Mouse (Mus musculus) pancreas, adult 10 weeks (tissue): ENCODE measurements around the gene Dpf2. TPM values are rescaled to one million over a fixed set of nuclear protein-coding genes. Genes with fewer than 3 reads are reported as not detected.

Experiments used
- polyA plus RNA-seq: library from polyadenylated mRNA; stranded (reverse); fragments of 350-450 nt; fragmentation: Illumina TruSeq; extraction: RNeasy Lipid Tissue Mini Kit (QIAGEN cat#74804); gene quantifications from one replicate; pipeline ENCODE4 v1.2.3, GENCODE M21; 2015; ENCODE audit warnings: low read depth, low replicate concordance; ENCODE audit not compliant: insufficient read depth

The Dpf2 gene
- 16.6 TPM for polyA plus RNA-seq

DNA sequence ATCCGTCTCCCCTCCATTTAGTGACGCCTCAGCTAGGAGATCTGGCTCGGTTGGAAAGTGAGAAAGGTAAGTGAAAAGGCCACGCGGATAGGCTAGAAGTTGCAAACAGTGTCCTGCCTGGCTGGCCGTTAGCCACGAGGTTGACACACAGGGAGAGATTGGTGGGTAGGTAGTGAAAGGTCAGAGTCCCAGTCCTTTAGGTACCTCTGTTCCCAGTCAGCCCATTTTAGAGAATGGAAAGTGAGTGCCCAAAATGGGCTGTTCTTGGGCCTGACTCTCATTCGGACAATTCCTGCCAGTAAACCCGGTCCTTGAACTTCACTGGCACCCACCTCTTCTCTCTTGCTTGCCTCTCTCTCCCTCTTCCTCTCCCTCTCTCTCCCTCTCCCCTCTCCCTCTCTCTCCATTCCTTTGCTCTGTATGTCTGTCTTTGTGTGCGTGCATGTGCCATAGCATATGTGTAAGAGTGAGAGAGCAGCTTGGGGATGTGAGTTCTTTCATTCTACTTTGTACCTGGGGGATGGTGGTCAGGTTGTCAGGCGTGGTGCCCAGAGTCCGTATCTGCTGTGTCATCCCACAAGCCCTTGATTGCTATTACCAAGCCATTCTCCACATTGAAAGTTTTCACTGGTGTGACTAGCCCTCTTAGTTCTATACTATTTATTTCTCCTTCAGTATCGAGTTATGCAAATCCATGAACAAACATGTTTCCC is at the start of gene Dpf2:
Gene Dpf2, minus strand, starts transcription at position 4 of the 713 bp plus-strand sequence.

DNA sequence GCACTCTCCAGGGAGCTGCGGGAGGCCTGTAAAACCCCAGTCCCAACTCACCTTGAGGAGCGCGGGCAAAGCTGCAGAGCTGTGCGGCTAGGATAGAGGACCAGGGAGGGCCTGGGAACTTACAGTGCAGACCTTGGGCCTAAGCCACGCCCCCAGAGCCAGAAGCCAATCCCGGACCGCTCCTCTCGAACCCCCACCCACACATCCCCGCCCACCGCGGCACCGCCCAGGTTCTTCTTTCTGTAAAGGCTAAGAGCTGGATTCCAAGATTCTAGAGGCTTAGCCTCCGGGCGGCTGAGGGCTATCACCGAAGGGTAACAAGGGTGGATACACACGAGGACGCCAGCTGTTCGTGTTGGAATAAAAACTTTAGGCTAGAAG is 11.9 kb upstream of the Dpf2 start, which contains the start of gene Cdc42ep2:
Gene Cdc42ep2, minus strand, starts transcription at position 104 of the 381 bp plus-strand sequence.

DNA sequence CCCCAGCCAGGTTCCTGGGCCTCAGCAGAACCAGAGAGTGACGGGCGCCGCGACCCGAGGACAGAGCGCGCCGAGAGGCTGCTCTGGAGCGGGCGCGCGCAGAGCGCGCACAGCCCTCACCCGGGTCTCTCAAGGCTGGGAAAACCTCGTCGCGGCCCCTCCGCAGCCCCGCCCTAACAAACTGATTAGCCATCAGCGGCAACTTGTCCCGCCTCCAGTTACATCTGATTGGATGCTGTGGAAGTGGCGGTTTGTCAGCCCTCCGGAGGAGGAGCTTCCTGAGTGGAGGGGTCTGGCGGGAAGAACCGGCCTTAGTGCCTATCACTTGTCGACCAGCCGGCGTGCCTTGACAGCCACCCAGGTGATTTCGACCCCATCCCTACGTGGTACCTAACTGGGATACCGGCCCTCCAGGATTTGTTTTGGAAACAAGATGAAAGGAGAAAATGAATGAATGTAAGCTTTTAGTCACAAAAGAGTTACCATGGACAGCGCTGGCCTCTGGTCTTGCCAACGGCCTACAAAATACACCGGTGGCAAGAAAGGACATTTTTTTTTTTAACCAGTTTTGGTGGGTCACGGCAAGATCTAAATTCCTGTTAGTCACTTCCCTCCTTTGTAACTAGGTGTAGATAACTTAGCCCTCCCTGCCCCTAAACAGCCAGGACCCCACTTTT is 18.7 kb downstream of the Dpf2 start, which contains the start of gene Tigd3:
Gene Tigd3, minus strand, starts transcription at position 148 of the 677 bp plus-strand sequence.

DNA sequence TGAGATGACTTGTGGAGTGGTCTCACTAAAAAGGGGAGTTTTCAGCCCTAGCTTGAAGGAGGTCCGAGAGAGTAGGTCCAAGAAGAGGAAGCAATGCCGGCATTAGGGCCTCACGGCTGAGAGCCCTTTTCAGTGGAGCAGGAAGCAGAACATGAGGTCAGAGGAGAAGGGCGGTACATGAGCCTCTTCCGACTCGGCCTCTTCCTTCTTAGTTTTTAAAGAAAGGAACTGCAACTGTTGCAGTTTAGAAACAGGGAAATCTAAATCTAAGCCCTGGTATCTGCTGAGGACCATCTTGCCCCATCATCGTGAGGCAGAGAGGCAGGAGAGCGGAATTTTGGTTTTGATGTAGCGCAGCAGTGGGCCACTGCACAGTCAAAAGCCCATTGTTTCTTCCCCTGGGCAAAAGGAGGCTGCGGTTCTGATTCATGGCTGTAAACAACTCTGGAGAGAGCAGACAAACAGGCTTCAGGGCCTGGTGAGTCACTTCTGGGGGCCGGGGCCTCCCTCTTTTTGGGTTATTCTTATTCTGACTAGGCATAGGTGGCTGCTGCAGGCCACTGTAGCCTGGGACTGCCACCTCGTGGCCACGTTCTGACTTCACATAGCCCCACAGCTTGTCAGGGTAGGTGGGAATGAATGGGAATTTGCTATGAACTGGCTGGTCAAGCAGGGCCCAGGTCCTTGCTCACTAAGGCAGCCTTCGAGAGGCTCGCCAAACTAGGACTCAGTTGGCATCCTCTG is 35.0 kb downstream of the Dpf2 start, which contains the start of gene Slc25a45:
Gene Slc25a45, plus strand, starts transcription at position 191 of the 744 bp plus-strand sequence.

DNA sequence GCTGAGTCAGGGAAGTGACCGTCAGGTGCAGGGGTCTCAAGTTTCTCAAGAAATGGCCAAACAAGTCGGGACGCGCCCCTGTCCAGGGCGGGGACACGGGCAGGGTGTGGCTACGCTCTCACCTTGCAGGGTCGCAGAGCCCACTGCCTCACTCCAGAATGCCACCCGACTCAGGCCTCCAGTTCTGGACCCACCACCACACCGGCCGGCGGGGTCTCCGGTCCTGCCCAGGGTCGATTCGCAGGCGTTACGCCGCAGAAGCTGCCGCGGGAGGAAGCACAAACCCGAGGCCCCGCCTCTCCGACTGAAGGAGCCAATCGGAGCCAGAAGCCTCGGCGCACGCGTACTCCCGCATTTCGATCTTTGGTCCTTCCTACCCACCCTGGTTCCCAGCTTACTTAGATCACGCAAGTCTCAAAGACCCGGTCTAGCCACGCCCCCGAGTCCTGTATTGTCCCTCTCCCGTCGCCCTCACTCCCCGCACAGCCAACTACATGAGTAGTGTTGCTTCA is 37.8 kb downstream of the Dpf2 start, which contains the start of gene Frmd8:
Gene Frmd8, minus strand, starts transcription at position 306 of the 512 bp plus-strand sequence.

Other genes starting within 250 kb of the Dpf2 start
- 14.3 TPM for gene Sipa1, start 249.3 kb downstream of the Dpf2 start, polyA plus RNA-seq
- gene Map3k11, start 224.3 kb downstream of the Dpf2 start, polyA plus RNA-seq = 13.6 TPM
- gene Pcnx3, start 224.1 kb downstream of the Dpf2 start, polyA plus RNA-seq = 20.4 TPM
- gene Kcnk7, start 208.6 kb downstream of the Dpf2 start, polyA plus RNA-seq = not detected
- 4.9 TPM for gene Ehbp1l1, start 186.7 kb downstream of the Dpf2 start, polyA plus RNA-seq
- 21.9 TPM for gene Fam89b, start 183.4 kb downstream of the Dpf2 start, polyA plus RNA-seq
- 44.0 TPM for gene Ltbp3, start 172.1 kb downstream of the Dpf2 start, polyA plus RNA-seq
- gene Scyl1, start 141.6 kb downstream of the Dpf2 start, polyA plus RNA-seq = 21.4 TPM
- gene Frmd8, start 37.7 kb downstream of the Dpf2 start, polyA plus RNA-seq = 2.3 TPM
- gene Slc25a45, start 35.2 kb downstream of the Dpf2 start, polyA plus RNA-seq = 7.3 TPM
- gene Tigd3, start 18.9 kb downstream of the Dpf2 start, polyA plus RNA-seq = not detected
- gene Cdc42ep2, start 11.8 kb upstream of the Dpf2 start, polyA plus RNA-seq = 4.4 TPM
- gene Pola2, start 51.2 kb upstream of the Dpf2 start, polyA plus RNA-seq = 6.8 TPM
- gene Slc22a20, start 73.1 kb upstream of the Dpf2 start, polyA plus RNA-seq = not detected
- 5.9 TPM for gene Capn1, start 102.9 kb upstream of the Dpf2 start, polyA plus RNA-seq
- gene Syvn1, start 133.6 kb upstream of the Dpf2 start, polyA plus RNA-seq = 76.9 TPM
- gene Mrpl49, start 144.8 kb upstream of the Dpf2 start, polyA plus RNA-seq = 5.0 TPM
- 570 TPM for gene Fau, start 144.8 kb upstream of the Dpf2 start, polyA plus RNA-seq
- gene Znhit2, start 148.2 kb upstream of the Dpf2 start, polyA plus RNA-seq = 7.4 TPM
- 14.9 TPM for gene Tm7sf2, start 155.4 kb upstream of the Dpf2 start, polyA plus RNA-seq
- 19.7 TPM for gene Vps51, start 164.2 kb upstream of the Dpf2 start, polyA plus RNA-seq
- not detected for gene Tmem262, start 167.0 kb upstream of the Dpf2 start, polyA plus RNA-seq
- not detected for gene Gm28374, start 169.2 kb upstream of the Dpf2 start, polyA plus RNA-seq
- gene Zfpl1, start 171.9 kb upstream of the Dpf2 start, polyA plus RNA-seq = 16.8 TPM
- not detected for gene Cdca5, start 172.0 kb upstream of the Dpf2 start, polyA plus RNA-seq
- gene AC131692.1, start 181.4 kb upstream of the Dpf2 start, polyA plus RNA-seq = not detected
- gene Naaladl1, start 192.8 kb upstream of the Dpf2 start, polyA plus RNA-seq = not detected
- 3.3 TPM for gene Sac3d1, start 205.6 kb upstream of the Dpf2 start, polyA plus RNA-seq
- 10.1 TPM for gene Snx15, start 215.3 kb upstream of the Dpf2 start, polyA plus RNA-seq
- 1.2 TPM for gene Batf2, start 228.0 kb upstream of the Dpf2 start, polyA plus RNA-seq
- gene Arl2, start 228.5 kb upstream of the Dpf2 start, polyA plus RNA-seq = 9.0 TPM